Mouse (Mus musculus) midbrain, embryonic 11.5 days (tissue): ENCODE data around the gene Ppp3ca. TPM values are rescaled to one million over a fixed set of nuclear protein-coding genes. Genes with fewer than 3 reads are reported as not detected.
A peak's percentile ranks its signal among the peaks of the same experiment; 100 is the strongest.
"Not testable (repeated sequence)": the region's sequence is repeated elsewhere in the genome, so short reads cannot be mapped to it uniquely, and the experiment has no call there.

ENCODE experiments used
- ATAC-seq: fragments of 200-750 bp; cut with Nextera tagmentation; 2 replicates; pipeline ENCODE4 v1.8.0; 2017; ENCODE audit warnings: moderate TSS enrichment, moderate library complexity; ENCODE audit not compliant: low FRiP score
- DNase-seq: peaks from one replicate; pipeline ENCODE4 v3.0.0; 2015; ENCODE audit warnings: low spot score; ENCODE audit errors: missing footprints
- H3K27ac ChIP-seq: fragments of 300-500 bp; sonication (generic); 2 replicates; pipeline ENCODE4 v1.5.1; 2014; ENCODE audit warnings: low read depth, low read length
- H3K27me3 ChIP-seq: fragments of 300-500 bp; sonication (generic); 2 replicates; pipeline ENCODE4 v1.6.1; 2014; ENCODE audit warnings: mild to moderate bottlenecking, low read length, moderate library complexity, mixed read lengths; ENCODE audit not compliant: control insufficient read depth, insufficient read depth
- H3K36me3 ChIP-seq: fragments of 300-500 bp; sonication (generic); 2 replicates; pipeline ENCODE4 v1.6.1; 2014; ENCODE audit warnings: mild to moderate bottlenecking, low read length, moderate library complexity, mixed read lengths; ENCODE audit not compliant: control insufficient read depth, insufficient read depth
- H3K4me1 ChIP-seq: fragments of 300-500 bp; sonication (generic); 2 replicates; pipeline ENCODE4 v1.6.1; 2014; ENCODE audit warnings: low read length; ENCODE audit not compliant: control insufficient read depth, insufficient read depth
- H3K4me2 ChIP-seq: fragments of 300-500 bp; sonication (generic); 2 replicates; pipeline ENCODE4 v1.6.1; 2014; ENCODE audit warnings: mild to moderate bottlenecking, moderate library complexity
- H3K4me3 ChIP-seq: fragments of 300-500 bp; sonication (generic); 2 replicates; pipeline ENCODE4 v1.5.1; 2014; ENCODE audit warnings: low read depth, low read length
- H3K9ac ChIP-seq: fragments of 300-500 bp; sonication (generic); 2 replicates; pipeline ENCODE4 v1.6.1; 2014; ENCODE audit warnings: low read length
- H3K9me3 ChIP-seq: fragments of 300-500 bp; sonication (generic); 2 replicates; pipeline ENCODE4 v1.6.1; 2016; ENCODE audit warnings: low read length; ENCODE audit not compliant: control insufficient read depth
- WGBS: fragments of 180-500 bp; shearing (Covaris S2); extraction: QIAGEN DNeasy Blood & Tissue Kit; methylation state at CpG from one replicate; pipeline ENCODE4 v1.1.7; 2014; 5-methylcytosine and 5-hydroxymethylcytosine counted together
- polyA plus RNA-seq: library from polyadenylated mRNA; unstranded; fragments of >200 nt; fragmentation: Nextera tagmentation; extraction: Ambion mirVana; gene quantifications from 2 replicates; pipeline ENCODE4 v1.2.1, GENCODE M21; 2014

The Ppp3ca gene
- polyA plus RNA-seq, 1 experiment from 2014 or later, result 57.8 TPM

GRCm38 (mm10) chr3:136682242-136682641, 12.3 kb downstream of the Ppp3ca start:
- Histone ChIP-seq H3K4me1 (no peaks in the 10 kb centered on the region), H3K4me2 (no peak overlapping the region), H3K36me3 (no peaks in the 10 kb centered on the region), H3K27ac (no peak overlapping the region), H3K4me3 (no peak overlapping the region), H3K9me3 (no peaks in the 10 kb centered on the region), H3K27me3 (no peaks in the 10 kb centered on the region), H3K9ac (no peak overlapping the region)
- 87% methylated on average over 8 of the region's 8 CpGs for WGBS
- ATAC-seq, result no peak
- DNase-seq, result no peak

DNA sequence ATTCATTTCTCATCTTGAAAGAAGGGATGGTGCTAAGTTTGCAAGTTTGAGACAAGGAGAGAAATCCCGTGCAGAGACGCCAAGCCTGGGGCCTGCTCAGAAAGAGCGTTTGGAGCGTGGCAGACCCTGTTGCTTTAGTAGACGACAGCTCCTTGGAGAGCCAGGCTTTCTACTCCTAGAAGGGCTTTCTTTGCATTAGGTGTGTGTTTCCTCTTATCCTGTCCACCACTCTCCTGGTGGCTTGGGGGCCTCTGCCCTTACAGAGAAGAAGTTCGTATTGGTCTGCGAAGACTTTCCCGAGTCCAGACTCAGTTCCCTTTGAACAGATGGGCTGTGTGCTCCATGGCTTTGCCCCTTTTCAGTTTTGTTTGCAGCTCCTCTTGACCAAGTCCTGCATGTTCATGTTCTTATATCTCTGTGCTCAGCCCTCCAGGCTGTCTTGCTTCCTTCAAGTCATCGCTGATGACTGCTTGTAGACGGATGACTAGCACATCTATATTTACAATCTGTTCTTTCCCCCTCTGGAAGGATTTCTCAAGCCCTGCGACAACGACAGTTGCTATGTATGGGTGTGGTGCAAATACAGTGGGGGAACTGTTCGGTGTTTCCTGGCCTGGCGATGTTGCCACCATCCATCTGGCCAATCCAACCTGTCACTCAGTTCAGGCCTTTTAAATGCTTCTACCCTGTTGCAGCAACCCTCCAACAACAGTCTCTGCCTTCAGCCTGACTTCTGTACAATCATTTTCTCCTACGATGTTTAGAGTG, 14.5 kb downstream of the Ppp3ca start:
- ATAC-seq, result no peak

DNA sequence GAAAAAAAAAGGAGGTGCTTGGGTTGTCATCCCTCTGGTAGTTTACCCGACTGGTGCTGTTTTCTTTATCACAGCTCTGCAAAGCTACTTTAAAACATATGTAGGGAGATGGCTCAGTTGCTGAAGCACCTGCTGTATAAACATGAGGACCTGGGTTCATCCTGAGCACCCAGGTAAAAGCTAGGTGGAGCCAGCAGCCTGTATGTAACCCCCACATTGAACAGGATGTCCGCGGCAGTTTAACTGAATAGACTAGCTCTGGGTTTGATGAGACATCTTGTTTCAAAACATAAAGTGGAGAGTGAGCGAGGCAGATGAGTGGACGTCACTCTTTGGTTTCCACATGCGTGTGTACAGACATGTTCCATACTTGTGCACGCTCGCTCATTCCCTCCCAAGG, 16.5 kb downstream of the Ppp3ca start:
- no peaks in the 10 kb centered on the region for H3K4me1 ChIP-seq
- H3K9me3 ChIP-seq, result no peaks in the 10 kb centered on the region
- H3K36me3 ChIP-seq, result no peaks in the 10 kb centered on the region
- H3K27ac ChIP-seq, result no peak overlapping the region
- H3K4me2 ChIP-seq, result no peak overlapping the region
- no peak overlapping the region for H3K4me3 ChIP-seq
- no peak overlapping the region for H3K9ac ChIP-seq
- no peak for DNase-seq
- H3K27me3 ChIP-seq, result no peaks in the 10 kb centered on the region
- 93% methylated on average over 8 of the region's 8 CpGs for WGBS
- ATAC-seq, result no peak

More for the DNA sequence above, 14.5 kb downstream of the Ppp3ca start:
- no peak for DNase-seq
- Histone ChIP-seq H3K4me1 (no peaks in the 10 kb centered on the region), H3K27ac (no peak overlapping the region), H3K36me3 (no peaks in the 10 kb centered on the region), H3K9ac (no peak overlapping the region), H3K4me2 (no peak overlapping the region), H3K27me3 (no peaks in the 10 kb centered on the region), H3K9me3 (no peaks in the 10 kb centered on the region), H3K4me3 (no peak overlapping the region)
- WGBS, result 92% methylated on average over 15 of the region's 15 CpGs

DNA sequence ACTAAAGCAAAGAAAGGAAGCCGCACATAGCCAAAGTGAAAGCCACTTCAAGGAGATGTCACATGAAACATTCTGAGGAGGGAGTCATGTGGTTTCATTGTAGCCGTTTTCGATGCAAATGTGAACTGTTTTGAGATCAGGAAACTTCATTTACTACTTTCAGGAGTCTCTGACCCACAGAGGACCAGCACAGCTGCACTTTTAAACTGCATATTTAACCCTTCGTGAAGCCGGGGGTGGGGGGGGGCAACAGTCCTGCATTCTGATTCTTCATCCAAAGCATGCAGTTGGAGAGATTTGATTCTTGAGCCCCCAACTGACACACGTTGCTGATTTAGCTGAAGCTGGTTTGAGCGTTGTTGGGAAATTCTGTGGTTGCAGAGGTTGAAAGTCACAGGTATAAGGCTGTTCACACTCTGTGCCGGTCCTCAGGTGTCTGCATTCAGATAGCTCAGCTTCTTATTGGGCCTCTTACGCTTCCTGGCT, 18.2 kb downstream of the Ppp3ca start:
- no peak overlapping the region for H3K27ac ChIP-seq
- H3K36me3 ChIP-seq, result no peaks in the 10 kb centered on the region
- no peaks in the 10 kb centered on the region for H3K9me3 ChIP-seq
- no peak overlapping the region for H3K4me3 ChIP-seq
- H3K4me1 ChIP-seq, result no peaks in the 10 kb centered on the region
- WGBS, result 77% methylated on average over 9 of the region's 9 CpGs
- ATAC-seq (no peak), DNase-seq (no peak)
- no peaks in the 10 kb centered on the region for H3K27me3 ChIP-seq
- H3K9ac ChIP-seq, result no peak overlapping the region
- H3K4me2 ChIP-seq, result no peak overlapping the region

DNA sequence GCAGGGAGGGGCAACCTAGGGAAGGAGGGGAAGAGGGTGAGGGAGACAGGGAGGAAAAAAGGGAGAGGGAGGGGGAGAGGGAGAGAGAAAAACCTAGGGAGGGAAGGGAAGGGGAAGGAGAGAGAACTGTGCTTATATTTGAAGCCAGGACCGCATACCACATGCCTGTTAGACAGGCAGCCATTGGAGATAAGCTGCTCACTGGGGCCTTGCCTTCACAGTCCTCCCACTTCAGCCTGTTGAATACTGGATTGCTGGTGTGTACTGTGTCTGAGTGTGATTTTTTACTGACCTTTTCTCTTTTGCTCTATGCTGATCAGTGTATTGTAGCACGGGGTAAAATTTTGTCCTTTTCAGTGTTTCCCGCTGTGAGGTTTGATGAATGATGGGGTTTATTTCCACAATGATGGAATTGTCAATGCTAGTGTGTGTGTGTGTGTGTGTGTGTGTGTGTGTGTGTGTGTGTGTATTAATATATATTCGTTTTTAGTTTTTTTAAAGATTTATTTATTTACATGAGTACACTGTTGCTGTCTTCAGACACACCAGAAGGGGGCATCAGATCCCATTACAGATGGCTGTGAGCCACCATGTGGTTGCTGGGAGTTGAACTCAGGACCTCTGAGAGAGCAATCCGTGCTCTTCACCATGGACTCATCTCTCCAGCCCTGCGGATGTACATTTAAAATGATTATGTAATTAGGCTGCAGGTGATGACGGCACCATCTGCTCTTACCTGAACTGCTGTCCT, 20.0 kb downstream of the Ppp3ca start:
- no peaks in the 10 kb centered on the region for H3K9me3 ChIP-seq
- H3K4me2 ChIP-seq, result no peak overlapping the region
- no peak overlapping the region for H3K9ac ChIP-seq
- ATAC-seq, result peak; percentile 52; the same call in 1 of the 2 replicates
- H3K27me3 ChIP-seq, result no peaks in the 10 kb centered on the region
- H3K36me3 ChIP-seq, result no peaks in the 10 kb centered on the region
- no peak overlapping the region for H3K4me3 ChIP-seq
- WGBS, result 86% methylated on average over 7 of the region's 7 CpGs
- H3K4me1 ChIP-seq, result no peaks in the 10 kb centered on the region
- no peak overlapping the region for H3K27ac ChIP-seq
- DNase-seq, result no peak

DNA sequence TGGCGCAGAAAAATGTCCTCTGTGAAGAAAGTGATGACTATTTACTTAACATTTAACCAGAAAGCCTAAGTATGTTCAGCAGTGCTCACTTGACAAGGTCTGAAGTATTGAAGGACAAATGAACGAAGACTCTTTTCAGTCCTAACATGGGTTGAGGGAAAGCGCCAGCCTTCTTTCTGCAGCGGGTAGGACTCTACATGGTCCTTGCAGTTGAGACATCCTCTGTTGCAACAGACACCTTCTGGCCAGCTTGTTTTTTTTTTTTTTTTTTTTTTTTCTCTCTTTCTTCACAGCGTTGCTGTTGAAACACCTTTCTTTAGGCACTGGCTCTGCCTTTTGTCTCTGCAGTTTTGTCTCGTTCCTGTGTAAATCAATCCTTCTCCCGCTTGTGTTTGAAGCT, 22.1 kb downstream of the Ppp3ca start:
- 82% methylated on average over 7 of the region's 7 CpGs for WGBS
- no peaks in the 10 kb centered on the region for H3K9me3 ChIP-seq
- H3K27ac ChIP-seq, result no peak overlapping the region
- no peak overlapping the region for H3K9ac ChIP-seq
- H3K4me2 ChIP-seq, result no peak overlapping the region
- H3K4me3 ChIP-seq, result no peak overlapping the region
- H3K36me3 ChIP-seq, result no peaks in the 10 kb centered on the region
- H3K4me1 ChIP-seq, result no peaks in the 10 kb centered on the region
- DNase-seq (no peak), ATAC-seq (no peak)
- no peaks in the 10 kb centered on the region for H3K27me3 ChIP-seq

GRCm38 (mm10) chr3:136693547-136693946, 23.6 kb downstream of the Ppp3ca start:
- WGBS, result 83% methylated on average over 1 of the region's 1 CpGs

DNA sequence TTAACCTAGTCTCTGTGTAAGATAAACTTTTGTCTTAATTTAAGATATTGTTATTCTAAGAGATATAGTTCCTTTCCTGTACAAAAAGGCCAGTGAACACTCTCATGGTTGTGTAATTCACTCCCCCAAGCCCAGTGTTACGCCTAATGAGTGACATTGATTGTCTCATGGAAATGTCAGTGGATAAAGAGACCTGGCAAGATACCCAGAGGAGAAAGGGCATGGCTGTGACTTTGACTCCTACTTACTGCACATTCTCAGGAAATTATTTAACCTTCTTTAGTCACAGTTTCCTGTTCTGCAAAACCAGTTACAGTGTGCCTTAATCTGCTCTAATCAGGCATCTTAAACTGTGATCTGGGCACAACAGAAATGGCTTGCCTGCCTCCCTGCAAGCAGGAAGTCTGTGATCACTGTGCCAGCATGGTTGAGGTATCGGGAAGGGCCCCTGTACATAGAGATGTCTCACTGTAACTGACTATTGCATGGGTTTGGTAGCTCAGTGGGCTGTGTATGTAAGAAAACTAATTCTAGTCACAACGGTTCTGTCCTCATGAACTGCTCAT, 27.8 kb downstream of the Ppp3ca start:
- Histone ChIP-seq H3K9ac (no peak overlapping the region), H3K4me1 (no peaks in the 10 kb centered on the region), H3K4me3 (no peak overlapping the region), H3K4me2 (no peak overlapping the region), H3K27me3 (no peaks in the 10 kb centered on the region), H3K27ac (no peak overlapping the region), H3K36me3 (no peaks in the 10 kb centered on the region), H3K9me3 (no peaks in the 10 kb centered on the region)
- DNase-seq (no peak), ATAC-seq (no peak)
- WGBS, result 91% methylated on average over 3 of the region's 3 CpGs

More at GRCm38 (mm10) chr3:136693547-136693946, 23.6 kb downstream of the Ppp3ca start:
- no peaks in the 10 kb centered on the region for H3K27me3 ChIP-seq
- H3K4me3 ChIP-seq, result no peak overlapping the region
- no peaks in the 10 kb centered on the region for H3K36me3 ChIP-seq
- DNase-seq (no peak), ATAC-seq (no peak)
- no peak overlapping the region for H3K4me2 ChIP-seq
- no peak overlapping the region for H3K9ac ChIP-seq
- H3K27ac ChIP-seq, result no peak overlapping the region
- H3K4me1 ChIP-seq, result no peaks in the 10 kb centered on the region
- H3K9me3 ChIP-seq, result no peaks in the 10 kb centered on the region

DNA sequence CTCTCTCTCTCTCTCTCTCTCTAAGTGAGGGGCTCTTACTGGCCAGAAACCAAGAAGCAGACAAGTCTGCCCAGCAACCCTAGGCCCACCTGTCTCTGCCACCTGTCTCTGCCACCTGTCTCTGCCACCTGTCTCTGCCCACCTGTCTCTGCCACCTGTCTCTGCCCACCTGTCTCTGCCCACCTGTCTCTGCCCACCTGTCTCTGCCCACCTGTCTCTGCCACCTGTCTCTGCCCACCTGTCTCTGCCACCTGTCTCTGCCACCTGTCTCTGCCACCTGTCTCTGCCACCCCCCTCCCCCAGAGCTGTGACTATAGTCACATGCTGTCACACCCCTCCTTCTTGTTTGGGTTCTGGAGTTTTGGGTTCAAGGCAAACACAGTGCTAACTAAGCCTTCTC, 29.8 kb downstream of the Ppp3ca start:
- not testable (repeated sequence) for H3K9me3 ChIP-seq, DNase-seq, H3K27me3 ChIP-seq, ATAC-seq, H3K9ac ChIP-seq, H3K4me1 ChIP-seq, H3K4me2 ChIP-seq, H3K36me3 ChIP-seq, H3K27ac ChIP-seq, H3K4me3 ChIP-seq
